Mouse (Mus musculus): Measurements from ENCODE around the gene Spsb4.

DNA sequence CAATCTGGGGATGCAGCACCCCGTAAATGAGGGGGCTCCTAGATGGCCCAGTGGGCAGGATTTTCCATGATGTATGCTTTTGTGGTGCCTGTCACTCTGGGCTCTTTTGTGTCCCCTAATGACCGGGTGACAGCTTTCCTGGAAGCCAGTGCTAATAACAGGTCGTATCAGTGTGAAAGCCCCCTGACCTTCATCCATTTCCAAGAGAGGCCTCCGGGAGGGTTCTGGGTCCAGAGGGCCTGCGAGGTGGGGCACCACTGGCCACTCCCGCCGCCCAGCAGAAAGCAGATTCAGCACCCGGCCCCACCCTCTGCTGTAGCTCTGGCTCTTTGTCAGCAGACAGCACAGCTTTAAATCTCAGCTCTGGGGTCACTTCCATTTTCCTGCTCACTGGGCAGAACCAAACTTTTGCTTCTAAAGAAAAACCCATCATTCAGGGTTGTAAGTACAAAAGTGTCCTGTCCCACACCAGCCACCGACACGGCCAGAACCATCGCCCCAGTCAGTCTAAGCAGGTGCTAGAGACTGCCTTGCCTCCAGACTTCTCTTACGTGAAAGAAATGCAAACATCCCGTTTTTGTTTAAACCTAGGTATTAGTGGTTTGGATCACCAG, 39.1 kb downstream of the Spsb4 start:
- TF ChIP-seq CTCF (conservative IDR thresholded peaks at IDR 0.05; ENCODE audit: low read length), result no peak
- TF ChIP-seq POU5F1 (IDR thresholded peaks at IDR 0.05; ENCODE audit: borderline replicate concordance, low read length), result no peak

All from E14TG2a.4 (cell line).